Mouse (Mus musculus): ENCODE measurements at regions not wholly inside any gene's neighbourhood (a gene's known extent, or its start where the extent isn't known, plus 50 kb on each side); places are given as distances from the start of the nearest gene placed in this dataset.

DNA sequence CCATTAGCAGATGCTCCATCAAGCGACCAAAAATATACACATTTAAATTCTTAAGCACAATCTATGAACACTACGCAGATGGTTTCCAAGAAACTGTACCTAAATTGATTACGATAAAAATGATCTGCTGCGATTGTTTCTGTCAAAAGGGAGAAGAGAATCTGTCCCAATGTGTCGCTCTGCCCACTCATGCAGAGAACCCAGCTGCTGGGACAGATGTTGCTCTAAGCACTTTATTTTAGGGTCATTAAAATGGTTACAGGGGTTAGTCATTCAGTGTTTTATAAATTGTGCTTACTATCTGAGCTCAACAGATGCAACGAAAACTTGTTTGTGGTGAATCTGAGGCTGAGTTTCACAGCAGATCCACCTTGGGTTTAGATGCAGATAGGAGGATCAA is 476.2 kb downstream of the Rnf144a start:
- TF ChIP-seq CTCF (IDR thresholded peaks at IDR 0.05), result no peak
- no peak for TF ChIP-seq POLR2A (IDR thresholded peaks at IDR 0.05; ENCODE audit: insufficient read depth, low read depth, low read length)
